Mouse (Mus musculus) erythroblast, embryonic 14.5 days (primary cell): ENCODE data around the gene Galnt17.

Experiments used
- GATA1 ChIP-seq: IDR thresholded peaks from 2 replicates; pipeline ENCODE4 v1.6.1; 2012; ENCODE audit warnings: low read length, inconsistent platforms, mixed read lengths
- TAL1 ChIP-seq: IDR thresholded peaks from 3 replicates; pipeline ENCODE4 v1.6.1; 2012; ENCODE audit warnings: low read length, inconsistent platforms, mixed read lengths

GRCm38 (mm10) chr5:131077682-131078081, 230.6 kb downstream of the Galnt17 start:
- no peak for TF ChIP-seq GATA1
- TF ChIP-seq TAL1: no peak
